Mouse (Mus musculus) midbrain, embryonic 11.5 days (tissue): ENCODE results near the gene Elmsan1. TPM values are rescaled to one million over a fixed set of nuclear protein-coding genes. Genes with fewer than 3 reads are reported as not detected.
A peak's percentile ranks its signal among the peaks of the same experiment; 100 is the strongest.

Source experiments
- ATAC-seq: fragments of 200-750 bp; cut with Nextera tagmentation; 2 replicates; pipeline ENCODE4 v1.8.0; 2017; ENCODE audit warnings: moderate TSS enrichment, moderate library complexity; ENCODE audit not compliant: low FRiP score
- DNase-seq: peaks from one replicate; pipeline ENCODE4 v3.0.0; 2015; ENCODE audit warnings: low spot score; ENCODE audit errors: missing footprints
- H3K27ac ChIP-seq: fragments of 300-500 bp; sonication (generic); 2 replicates; pipeline ENCODE4 v1.5.1; 2014; ENCODE audit warnings: low read depth, low read length
- H3K27me3 ChIP-seq: fragments of 300-500 bp; sonication (generic); 2 replicates; pipeline ENCODE4 v1.6.1; 2014; ENCODE audit warnings: mild to moderate bottlenecking, low read length, moderate library complexity, mixed read lengths; ENCODE audit not compliant: control insufficient read depth, insufficient read depth
- H3K36me3 ChIP-seq: fragments of 300-500 bp; sonication (generic); 2 replicates; pipeline ENCODE4 v1.6.1; 2014; ENCODE audit warnings: mild to moderate bottlenecking, low read length, moderate library complexity, mixed read lengths; ENCODE audit not compliant: control insufficient read depth, insufficient read depth
- H3K4me1 ChIP-seq: fragments of 300-500 bp; sonication (generic); 2 replicates; pipeline ENCODE4 v1.6.1; 2014; ENCODE audit warnings: low read length; ENCODE audit not compliant: control insufficient read depth, insufficient read depth
- H3K4me2 ChIP-seq: fragments of 300-500 bp; sonication (generic); 2 replicates; pipeline ENCODE4 v1.6.1; 2014; ENCODE audit warnings: mild to moderate bottlenecking, moderate library complexity
- H3K4me3 ChIP-seq: fragments of 300-500 bp; sonication (generic); 2 replicates; pipeline ENCODE4 v1.5.1; 2014; ENCODE audit warnings: low read depth, low read length
- H3K9ac ChIP-seq: fragments of 300-500 bp; sonication (generic); 2 replicates; pipeline ENCODE4 v1.6.1; 2014; ENCODE audit warnings: low read length
- H3K9me3 ChIP-seq: fragments of 300-500 bp; sonication (generic); 2 replicates; pipeline ENCODE4 v1.6.1; 2016; ENCODE audit warnings: low read length; ENCODE audit not compliant: control insufficient read depth
- WGBS: fragments of 180-500 bp; shearing (Covaris S2); extraction: QIAGEN DNeasy Blood & Tissue Kit; methylation state at CpG from one replicate; pipeline ENCODE4 v1.1.7; 2014; 5-methylcytosine and 5-hydroxymethylcytosine counted together
- polyA plus RNA-seq: library from polyadenylated mRNA; unstranded; fragments of >200 nt; fragmentation: Nextera tagmentation; extraction: Ambion mirVana; gene quantifications from 2 replicates; pipeline ENCODE4 v1.2.1, GENCODE M21; 2014

The Elmsan1 gene
- polyA plus RNA-seq, 1 experiment from 2014 or later: 3.9 TPM

DNA sequence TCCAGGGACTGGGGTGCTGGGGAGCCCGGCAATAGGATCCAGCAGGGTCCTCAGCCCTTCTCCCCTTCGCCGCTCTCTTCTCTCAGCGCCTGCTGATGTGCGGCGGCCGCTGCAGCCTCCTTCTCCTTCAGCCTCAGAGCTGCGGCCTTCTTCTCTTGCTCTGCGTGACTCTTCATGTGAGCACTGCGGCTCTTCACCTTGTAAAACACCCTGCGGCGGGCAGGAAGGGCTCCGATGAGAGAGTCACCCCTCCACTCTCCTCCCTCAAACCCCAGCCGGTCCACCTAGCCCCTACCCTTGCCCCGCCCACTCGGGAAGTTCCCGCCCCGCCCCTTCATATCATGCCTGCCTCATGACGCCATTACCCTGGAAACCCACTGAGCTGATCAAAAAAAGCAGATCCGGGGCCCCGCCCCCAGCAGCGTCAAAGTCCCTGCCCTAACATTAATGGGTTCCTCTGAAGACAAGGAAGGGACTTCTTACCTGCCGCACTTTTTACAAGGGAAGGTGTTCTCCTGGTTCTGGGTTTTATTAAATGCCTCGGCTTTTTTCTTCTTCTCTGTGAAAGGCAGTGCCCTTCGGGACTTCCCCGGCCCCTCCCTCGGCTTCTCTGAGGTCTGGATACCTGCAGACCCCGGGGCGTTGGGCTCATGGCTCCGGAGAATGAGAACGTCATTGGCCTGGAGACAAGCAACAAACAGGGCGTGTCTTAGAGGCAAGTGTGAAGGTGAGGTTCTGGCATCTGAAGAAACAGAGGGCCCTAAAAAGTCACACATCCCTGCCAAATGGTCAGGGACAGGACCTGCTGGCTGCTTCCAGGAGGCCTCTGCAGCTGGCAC lies 66.1 kb downstream of the Elmsan1 start:
- WGBS: 80% methylated on average over 32 of the region's 32 CpGs
- H3K27ac ChIP-seq: no peak overlapping the region
- no peaks in the 10 kb centered on the region for H3K9me3 ChIP-seq
- ATAC-seq (no peak), DNase-seq (no peak)
- H3K36me3 ChIP-seq: peaks cover 2% of the 10 kb centered on the region
- peaks cover 13% of the 10 kb centered on the region for H3K4me1 ChIP-seq
- no peaks in the 10 kb centered on the region for H3K27me3 ChIP-seq
- no peak overlapping the region for H3K9ac ChIP-seq
- H3K4me2 ChIP-seq: no peak overlapping the region
- no peak overlapping the region for H3K4me3 ChIP-seq

GRCm38 (mm10) chr12:84151911-84152310 lies 66.8 kb downstream of the Elmsan1 start:
- Histone ChIP-seq H3K36me3 (peaks cover 2% of the 10 kb centered on the region), H3K4me2 (no peak overlapping the region), H3K4me3 (no peak overlapping the region), H3K27ac (no peak overlapping the region), H3K27me3 (no peaks in the 10 kb centered on the region), H3K4me1 (peaks cover 14% of the 10 kb centered on the region), H3K9ac (no peak overlapping the region), H3K9me3 (no peaks in the 10 kb centered on the region)
- WGBS: 93% methylated on average over 10 of the region's 10 CpGs
- DNase-seq (no peak), ATAC-seq (no peak)

DNA sequence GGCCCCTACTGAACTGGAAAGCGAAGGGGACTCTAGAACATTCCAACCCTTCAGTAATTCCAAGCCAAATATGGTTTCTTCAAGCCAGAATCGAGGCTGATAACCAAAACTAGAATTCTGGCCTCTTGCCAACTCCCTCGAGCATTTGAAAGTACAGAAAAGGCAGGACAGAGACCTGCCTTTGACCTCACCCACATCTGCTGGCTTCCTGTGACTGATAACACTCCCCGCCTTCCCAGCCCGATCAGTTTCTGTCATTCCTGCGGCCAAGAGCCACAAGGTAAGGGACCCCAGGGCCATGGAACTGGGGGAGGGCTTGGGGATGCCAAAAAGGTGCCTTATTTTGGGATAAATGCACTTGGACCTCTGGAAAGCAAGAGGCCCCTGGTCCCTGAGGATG lies 67.7 kb downstream of the Elmsan1 start:
- Histone ChIP-seq H3K9ac (no peak overlapping the region), H3K4me1 (peaks cover 14% of the 10 kb centered on the region), H3K27me3 (no peaks in the 10 kb centered on the region), H3K27ac (no peak overlapping the region), H3K4me3 (no peak overlapping the region), H3K9me3 (no peaks in the 10 kb centered on the region), H3K4me2 (no peak overlapping the region; the same call in 1 of the 2 replicates), H3K36me3 (peaks cover 2% of the 10 kb centered on the region)
- no peak for DNase-seq
- WGBS: 86% methylated on average over 6 of the region's 6 CpGs
- no peak for ATAC-seq

- no peaks in the 10 kb centered on the region for H3K9me3 ChIP-seq
- no peak overlapping the region for H3K4me2 ChIP-seq
- H3K27me3 ChIP-seq: no peaks in the 10 kb centered on the region
- no peaks in the 10 kb centered on the region; the same call in none of the 2 replicates for H3K36me3 ChIP-seq
- H3K27ac ChIP-seq: no peak overlapping the region
- WGBS: 60% methylated on average over 15 of the region's 15 CpGs
- H3K4me1 ChIP-seq: peaks cover 14% of the 10 kb centered on the region
- DNase-seq (no peak), ATAC-seq (peak; percentile 20; the same call in 1 of the 2 replicates)
- 0 out of 2 replicates have a peak overlapping the region, but pooled peaks have one; percentile 14 for H3K9ac ChIP-seq
- no peak overlapping the region for H3K4me3 ChIP-seq
Measured at GRCm38 (mm10) chr12:84149971-84150370, 68.7 kb downstream of the Elmsan1 start.

DNA sequence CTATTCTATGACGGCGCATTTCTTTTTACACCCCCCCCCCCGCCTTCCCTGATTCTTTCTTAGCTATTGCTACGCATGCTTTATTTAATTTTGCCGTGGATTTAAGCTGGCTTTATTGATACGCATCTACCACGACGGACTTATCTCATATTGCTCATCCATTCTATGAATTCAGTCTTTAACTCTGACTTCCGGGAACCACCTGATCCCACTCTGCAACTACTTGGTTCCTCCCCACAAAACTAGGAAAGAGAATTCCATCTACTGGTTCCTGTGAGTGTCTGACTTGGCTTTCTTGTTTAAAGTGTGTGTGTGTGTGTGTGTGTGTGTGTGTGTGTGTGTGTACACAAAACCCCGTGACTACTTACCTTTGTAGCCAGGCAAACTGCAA lies 70.1 kb downstream of the Elmsan1 start:
- peak overlapping the region; percentile 81 for H3K4me2 ChIP-seq
- H3K4me1 ChIP-seq: peaks cover 14% of the 10 kb centered on the region
- H3K27me3 ChIP-seq: no peaks in the 10 kb centered on the region
- peak overlapping the region; percentile 62 for H3K9ac ChIP-seq
- peak overlapping the region; percentile 60 for H3K4me3 ChIP-seq
- ATAC-seq: peak; percentile 57
- DNase-seq: no peak
- H3K27ac ChIP-seq: no peak overlapping the region
- no peaks in the 10 kb centered on the region; the same call in none of the 2 replicates for H3K36me3 ChIP-seq
- no peaks in the 10 kb centered on the region for H3K9me3 ChIP-seq
- 8% methylated on average over 10 of the region's 10 CpGs for WGBS

DNA sequence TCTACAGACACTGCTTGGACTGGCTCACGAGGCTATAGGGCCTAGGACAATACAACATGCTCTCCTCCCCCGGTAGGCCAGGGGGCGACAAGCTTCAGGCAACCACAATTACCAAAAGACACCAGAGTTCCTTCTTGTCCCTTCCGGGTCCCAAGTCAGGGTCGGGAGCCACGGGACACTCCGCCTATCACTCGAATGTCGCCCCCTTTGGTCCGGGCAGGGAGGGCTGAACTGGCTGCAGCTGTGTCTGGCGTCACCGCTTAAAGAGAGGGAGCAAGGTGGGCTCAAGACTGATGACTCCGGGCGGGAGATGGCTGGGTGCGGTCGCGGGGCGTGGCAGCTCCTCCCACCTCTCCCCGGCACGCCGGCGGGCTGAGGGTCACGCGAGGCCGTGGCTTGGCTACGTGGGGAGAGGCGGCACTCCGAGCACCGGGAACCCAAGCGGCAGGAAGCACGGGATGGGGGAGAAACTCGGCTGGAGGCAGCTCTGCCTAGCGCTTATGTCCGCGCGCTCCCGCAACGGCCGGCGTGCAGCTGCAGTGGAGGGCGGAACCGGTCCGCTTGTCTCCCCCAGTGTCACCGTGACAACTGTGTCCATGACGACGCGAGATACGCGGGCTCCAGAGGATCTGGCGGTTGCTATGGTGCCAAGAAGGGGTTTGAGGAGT lies 70.6 kb downstream of the Elmsan1 start, which contains the start of gene Pnma1:
Gene Pnma1 (minus strand): TSS at position 536 of the 668 bp plus-strand sequence.
- Histone ChIP-seq H3K27ac (peak within 1 kb of the TSS; percentile 52), H3K9me3 (no peaks in the 10 kb centered on the region), H3K36me3 (no peaks in the 10 kb centered on the region; the same call in none of the 2 replicates), H3K4me2 (peak within 1 kb of the TSS; percentile 81), H3K4me1 (peaks cover 14% of the 10 kb centered on the region), H3K27me3 (no peaks in the 10 kb centered on the region), H3K9ac (peak within 1 kb of the TSS; percentile 62), H3K4me3 (peak within 1 kb of the TSS; percentile 60)
- WGBS: under 1% methylated on average over 50 of the region's 50 CpGs
- DNase-seq (peak; percentile 98), ATAC-seq (peak; percentile 96)

DNA sequence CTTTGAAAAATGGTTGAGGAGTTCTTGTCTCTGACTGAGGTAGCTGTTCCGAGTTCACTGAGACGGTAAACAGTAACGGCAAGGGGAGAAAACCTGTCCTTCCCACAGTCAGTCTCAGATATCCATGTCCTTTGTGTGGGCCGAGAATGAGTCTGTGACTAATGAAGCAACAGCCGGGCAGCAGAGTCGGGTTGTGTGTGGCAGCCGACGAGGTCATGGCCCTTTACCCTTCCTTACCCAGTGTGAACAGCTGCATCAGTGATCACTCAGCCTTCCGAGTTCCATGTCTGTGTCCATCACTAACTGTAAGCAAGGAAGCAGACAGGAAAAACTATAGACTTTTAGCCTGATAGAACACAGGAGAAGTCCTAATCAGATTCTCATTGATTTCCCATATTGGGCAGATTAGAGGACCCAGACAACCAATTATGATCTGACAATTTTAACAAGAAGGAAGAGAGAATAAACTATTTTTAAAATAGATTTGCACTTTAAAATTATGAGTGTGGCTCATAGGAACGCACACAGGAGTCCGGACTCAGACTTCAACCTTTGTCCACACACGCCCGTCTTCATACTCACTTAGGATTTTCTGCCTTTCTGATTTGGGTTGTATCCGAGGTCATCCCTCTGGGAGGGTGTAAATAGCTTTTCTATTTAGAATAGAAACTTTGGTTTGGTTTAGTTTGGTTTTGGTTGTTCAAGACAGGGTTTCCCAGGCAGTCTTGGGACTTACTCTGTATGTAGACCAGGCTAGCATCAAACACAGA lies 76.2 kb downstream of the Elmsan1 start:
- H3K27me3 ChIP-seq: no peaks in the 10 kb centered on the region
- no peak for DNase-seq
- peaks cover under 1% of the 10 kb centered on the region; the same call in 1 of the 2 replicates for H3K4me1 ChIP-seq
- no peak for ATAC-seq
- H3K36me3 ChIP-seq: no peaks in the 10 kb centered on the region
- WGBS: 65% methylated on average over 14 of the region's 14 CpGs
- H3K4me2 ChIP-seq: no peak overlapping the region
- H3K9me3 ChIP-seq: no peaks in the 10 kb centered on the region
- no peak overlapping the region for H3K4me3 ChIP-seq
- no peak overlapping the region for H3K9ac ChIP-seq
- no peak overlapping the region for H3K27ac ChIP-seq

GRCm38 (mm10) chr12:84141271-84141670 lies 77.4 kb downstream of the Elmsan1 start:
- H3K9me3 ChIP-seq: no peaks in the 10 kb centered on the region
- no peaks in the 10 kb centered on the region for H3K4me1 ChIP-seq
- 89% methylated on average over 4 of the region's 4 CpGs for WGBS
- H3K27me3 ChIP-seq: no peaks in the 10 kb centered on the region
- no peaks in the 10 kb centered on the region for H3K36me3 ChIP-seq
- ATAC-seq (no peak), DNase-seq (peak; percentile 62)
- H3K4me3 ChIP-seq: no peak overlapping the region
- H3K9ac ChIP-seq: no peak overlapping the region; the same call in 1 of the 2 replicates
- no peak overlapping the region for H3K4me2 ChIP-seq
- H3K27ac ChIP-seq: no peak overlapping the region
